Mouse (Mus musculus) forebrain, embryonic 10.5 days (tissue): ENCODE measurements around the gene Hvcn1. TPM values are rescaled to one million over a fixed set of nuclear protein-coding genes. Genes with fewer than 3 reads are reported as not detected.
A peak's percentile ranks its signal among the peaks of the same experiment; 100 is the strongest.
"Not testable (repeated sequence)": the region's sequence is repeated elsewhere in the genome, so short reads cannot be mapped to it uniquely, and the experiment has no call there.

ENCODE experiments used
- DNase-seq: peaks from one replicate; pipeline ENCODE4 v3.0.0-alpha.2; 2017; ENCODE audit warnings: low spot score; ENCODE audit errors: extremely low spot score
- H3K27ac ChIP-seq: fragments of 300-500 bp; sonication (generic); 2 replicates; pipeline ENCODE4 v1.5.1; 2016; ENCODE audit warnings: mild to moderate bottlenecking
- H3K27me3 ChIP-seq: fragments of 300-500 bp; sonication (generic); 2 replicates; pipeline ENCODE4 v1.6.1; 2016; ENCODE audit warnings: mild to moderate bottlenecking; ENCODE audit not compliant: poor library complexity, severe bottlenecking
- H3K36me3 ChIP-seq: fragments of 300-500 bp; sonication (generic); replicated peaks from 2 replicates; pipeline ENCODE4 v1.6.1; 2016; ENCODE audit warnings: mild to moderate bottlenecking, moderate library complexity
- H3K4me1 ChIP-seq: fragments of 300-500 bp; sonication (generic); 2 replicates; pipeline ENCODE4 v1.6.1; 2016
- H3K4me3 ChIP-seq: fragments of 300-500 bp; sonication (generic); 2 replicates; pipeline ENCODE4 v1.5.1; 2016; ENCODE audit warnings: mild to moderate bottlenecking, moderate library complexity
- H3K9me3 ChIP-seq: fragments of 300-500 bp; sonication (generic); 2 replicates; pipeline ENCODE4 v1.6.1; 2016; ENCODE audit warnings: mild to moderate bottlenecking, moderate library complexity
- WGBS: fragments of 180-500 bp; shearing (Covaris S2); methylation state at CpG from one replicate; pipeline ENCODE4 v1.1.7; 2016; 5-methylcytosine and 5-hydroxymethylcytosine counted together
- polyA plus RNA-seq: library from polyadenylated mRNA; unstranded; fragments of >200 nt; fragmentation: Nextera tagmentation; extraction: Ambion mirVana; gene quantifications from 2 replicates; pipeline ENCODE4 v1.2.1, GENCODE M21; 2016

Gene Hvcn1
- polyA plus RNA-seq, 1 experiment from 2014 or later = 14.7 TPM

- H3K27me3 ChIP-seq = no peaks in the 10 kb centered on the region
- H3K27ac ChIP-seq = no peak overlapping the region
- 63% methylated on average over 6 of the region's 6 CpGs for WGBS
Observed at GRCm38 (mm10) chr5:122179665-122180064, 26.9 kb upstream of the Hvcn1 start.

GRCm38 (mm10) chr5:122184283-122184806 is 22.3 kb upstream of the Hvcn1 start:
- Histone ChIP-seq H3K4me3 (no peak overlapping the region), H3K9me3 (peaks cover 12% of the 10 kb centered on the region; the same call in 1 of the 2 replicates), H3K27ac (no peak overlapping the region), H3K36me3 (peaks cover 6% of the 10 kb centered on the region; the same call in 1 of the 2 replicates), H3K4me1 (peaks cover 7% of the 10 kb centered on the region), H3K27me3 (no peaks in the 10 kb centered on the region)
- no peak for DNase-seq
- 94% methylated on average over 7 of the region's 7 CpGs for WGBS

More at GRCm38 (mm10) chr5:122179665-122180064, 26.9 kb upstream of the Hvcn1 start:
- Histone ChIP-seq H3K4me3 (no peak overlapping the region), H3K36me3 (peaks cover 38% of the 10 kb centered on the region), H3K4me1 (peaks cover 9% of the 10 kb centered on the region), H3K9me3 (peaks cover 3% of the 10 kb centered on the region; the same call in 1 of the 2 replicates)
- DNase-seq = no peak

- DNase-seq, H3K27me3 ChIP-seq, H3K36me3 ChIP-seq, H3K4me3 ChIP-seq, H3K4me1 ChIP-seq, H3K27ac ChIP-seq: not testable (repeated sequence)
- peaks cover 12% of the 10 kb centered on the region; the same call in 1 of the 2 replicates for H3K9me3 ChIP-seq
- 91% methylated on average over 6 of the region's 6 CpGs for WGBS
Observed at GRCm38 (mm10) chr5:122184858-122185257, 21.7 kb upstream of the Hvcn1 start.

- Histone ChIP-seq H3K27ac (no peak overlapping the region), H3K4me3 (no peak overlapping the region), H3K36me3 (no peaks in the 10 kb centered on the region; the same call in 1 of the 2 replicates), H3K4me1 (no peaks in the 10 kb centered on the region), H3K27me3 (no peaks in the 10 kb centered on the region), H3K9me3 (peaks cover 12% of the 10 kb centered on the region; the same call in 1 of the 2 replicates)
- WGBS = 73% methylated on average over 3 of the region's 3 CpGs
- no peak for DNase-seq
Observed at GRCm38 (mm10) chr5:122189115-122189514, 17.5 kb upstream of the Hvcn1 start.

GRCm38 (mm10) chr5:122190465-122190864 is 16.1 kb upstream of the Hvcn1 start:
- H3K36me3 ChIP-seq = no peaks in the 10 kb centered on the region
- no peak overlapping the region for H3K4me3 ChIP-seq
- no peaks in the 10 kb centered on the region for H3K4me1 ChIP-seq
- DNase-seq = no peak
- WGBS = 60% methylated on average over 7 of the region's 7 CpGs
- no peak overlapping the region for H3K27ac ChIP-seq
- H3K27me3 ChIP-seq = no peaks in the 10 kb centered on the region
- 0 out of 2 replicates have a peak, but pooled peaks cover under 1% of the 10 kb centered on the region for H3K9me3 ChIP-seq

- DNase-seq = no peak
- Histone ChIP-seq H3K27me3 (no peaks in the 10 kb centered on the region), H3K4me1 (no peaks in the 10 kb centered on the region), H3K36me3 (no peaks in the 10 kb centered on the region), H3K4me3 (no peak overlapping the region), H3K27ac (no peak overlapping the region), H3K9me3 (no peaks in the 10 kb centered on the region)
- 81% methylated on average over 12 of the region's 12 CpGs for WGBS
Observed at GRCm38 (mm10) chr5:122191269-122192063, 15.1 kb upstream of the Hvcn1 start.

GRCm38 (mm10) chr5:122192347-122192746 is 14.3 kb upstream of the Hvcn1 start:
- DNase-seq = no peak
- WGBS = 64% methylated on average over 4 of the region's 4 CpGs
- H3K4me3 ChIP-seq = no peak overlapping the region
- no peak overlapping the region for H3K27ac ChIP-seq
- H3K27me3 ChIP-seq = no peaks in the 10 kb centered on the region
- no peaks in the 10 kb centered on the region for H3K36me3 ChIP-seq
- H3K9me3 ChIP-seq = no peaks in the 10 kb centered on the region
- H3K4me1 ChIP-seq = no peaks in the 10 kb centered on the region

- Histone ChIP-seq H3K4me1 (no peaks in the 10 kb centered on the region), H3K27me3 (no peaks in the 10 kb centered on the region), H3K27ac (no peak overlapping the region), H3K4me3 (no peak overlapping the region), H3K36me3 (no peaks in the 10 kb centered on the region), H3K9me3 (peaks cover 15% of the 10 kb centered on the region; the same call in 1 of the 2 replicates)
- 94% methylated on average over 4 of the region's 4 CpGs for WGBS
- no peak for DNase-seq
Observed at GRCm38 (mm10) chr5:122200872-122201271, 5.7 kb upstream of the Hvcn1 start.

- Histone ChIP-seq H3K9me3 (peaks cover 15% of the 10 kb centered on the region; the same call in 1 of the 2 replicates), H3K36me3 (no peaks in the 10 kb centered on the region), H3K27me3 (no peaks in the 10 kb centered on the region), H3K4me1 (no peaks in the 10 kb centered on the region), H3K27ac (no peak overlapping the region), H3K4me3 (no peak overlapping the region)
- no peak for DNase-seq
- WGBS = 86% methylated on average over 6 of the region's 6 CpGs
Observed at GRCm38 (mm10) chr5:122201904-122202303, 4.7 kb upstream of the Hvcn1 start.

GRCm38 (mm10) chr5:122204180-122204579 is 2.4 kb upstream of the Hvcn1 start:
- no peak overlapping the region for H3K27ac ChIP-seq
- no peak for DNase-seq
- peaks cover 15% of the 10 kb centered on the region; the same call in 1 of the 2 replicates for H3K9me3 ChIP-seq
- no peaks in the 10 kb centered on the region for H3K27me3 ChIP-seq
- H3K4me3 ChIP-seq = no peak overlapping the region
- WGBS = 74% methylated on average over 2 of the region's 2 CpGs
- no peaks in the 10 kb centered on the region for H3K36me3 ChIP-seq
- peaks cover 7% of the 10 kb centered on the region for H3K4me1 ChIP-seq

GRCm38 (mm10) chr5:122208909-122209308 is 2.3 kb downstream of the Hvcn1 start:
- 38% methylated on average over 6 of the region's 6 CpGs for WGBS
- Histone ChIP-seq H3K36me3 (no peaks in the 10 kb centered on the region), H3K27me3 (no peaks in the 10 kb centered on the region), H3K9me3 (no peaks in the 10 kb centered on the region), H3K27ac (peak overlapping the region; percentile 89), H3K4me3 (peak overlapping the region; percentile 52), H3K4me1 (peaks cover 26% of the 10 kb centered on the region)
- DNase-seq = no peak

GRCm38 (mm10) chr5:122209591-122210368 is 3.2 kb downstream of the Hvcn1 start:
- Histone ChIP-seq H3K4me1 (peaks cover 26% of the 10 kb centered on the region), H3K27ac (peak overlapping the region; percentile 89), H3K27me3 (no peaks in the 10 kb centered on the region), H3K9me3 (no peaks in the 10 kb centered on the region), H3K36me3 (no peaks in the 10 kb centered on the region), H3K4me3 (peak overlapping the region; percentile 52)
- peak; percentile 72 for DNase-seq
- 2% methylated on average over 20 of the region's 21 CpGs for WGBS
